Mouse (Mus musculus) effector memory CD4-positive, alpha-beta T cell, adult 5 months (primary cell): ENCODE results near the gene Slc26a9. TPM values are rescaled to one million over a fixed set of nuclear protein-coding genes. Genes with fewer than 3 reads are reported as not detected.

Source experiments
- polyA plus RNA-seq: library from polyadenylated mRNA; unstranded; fragments of 100-300 nt; shearing (Covaris generic); gene quantifications from one replicate; pipeline ENCODE4 v1.2.1, GENCODE M21; 2017

Gene Slc26a9
- polyA plus RNA-seq: not detected

DNA sequence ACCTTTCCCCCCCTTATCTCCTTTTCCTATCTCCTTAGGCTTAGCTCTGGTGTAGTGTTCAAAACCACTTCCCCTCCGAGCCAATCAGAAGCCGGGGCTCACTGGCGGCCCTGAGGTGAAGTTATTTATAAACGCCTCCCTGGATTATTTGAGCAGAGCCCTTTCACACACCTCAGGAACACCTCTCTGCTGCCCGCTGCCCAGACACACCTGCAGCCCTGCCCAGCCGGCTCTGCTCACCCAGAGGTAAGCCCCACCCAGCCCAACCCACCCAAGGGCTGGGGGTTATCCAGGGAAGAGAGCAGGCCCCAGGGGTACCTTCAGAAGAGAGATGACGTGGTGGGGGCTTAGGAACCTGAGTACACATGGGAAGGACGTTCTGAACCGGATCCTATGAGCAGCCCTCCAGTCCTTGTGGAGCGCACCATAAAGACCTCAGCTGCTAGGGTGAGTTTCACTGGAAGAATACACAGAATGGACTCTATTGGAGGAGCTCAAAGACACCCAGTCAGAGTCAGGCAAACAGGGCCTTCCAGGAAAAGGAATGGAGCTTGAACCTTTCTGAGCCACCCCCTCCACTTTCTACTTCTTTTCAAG lies at the start of gene Slc26a9:
Gene Slc26a9, plus strand, starts transcription at position 155 of the 597 bp plus-strand sequence.

DNA sequence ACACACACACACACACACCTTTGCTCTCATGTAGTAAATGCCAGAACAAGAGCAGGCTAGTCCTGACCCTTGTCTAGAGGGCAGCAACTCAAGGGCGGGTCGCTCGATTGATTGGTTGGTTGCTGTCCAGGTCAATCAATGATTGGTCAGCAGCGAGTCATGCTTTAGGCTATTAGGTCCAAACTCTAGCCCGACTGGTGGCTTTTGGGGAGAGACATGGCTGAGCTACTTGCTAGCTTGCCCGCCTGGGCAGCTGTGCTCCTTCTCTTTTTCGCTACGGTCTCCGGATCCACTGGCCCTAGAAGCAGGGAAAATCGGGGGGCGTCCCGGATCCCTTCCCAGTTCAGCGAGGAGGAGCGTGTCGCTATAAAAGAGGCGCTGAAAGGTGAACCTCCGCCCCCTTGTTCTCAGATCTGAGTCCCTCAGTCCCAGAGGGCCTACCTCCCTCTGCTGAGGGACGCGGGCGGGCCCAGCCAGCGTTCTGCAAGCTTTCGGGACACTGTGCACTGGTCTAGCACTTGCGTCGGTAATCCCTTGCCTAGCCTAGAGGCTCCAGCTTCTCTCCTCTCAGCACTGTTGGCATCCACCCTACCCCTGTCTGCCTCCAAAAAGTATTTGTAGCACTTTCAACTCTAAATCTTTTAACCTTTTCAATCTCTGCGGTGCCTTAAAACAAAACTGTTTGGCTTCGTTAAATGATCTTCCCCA lies 53.5 kb downstream of the Slc26a9 start, which contains the start of gene Pm20d1:
Gene Pm20d1, plus strand, starts transcription at position 180 of the 708 bp plus-strand sequence.

Other genes starting within 250 kb of the Slc26a9 start
- gene Srgap2, start 216.7 kb upstream of the Slc26a9 start, polyA plus RNA-seq: 53.3 TPM
- gene Fam72a, start 216.1 kb upstream of the Slc26a9 start, polyA plus RNA-seq: 0.62 TPM
- gene Avpr1b, start 144.8 kb upstream of the Slc26a9 start, polyA plus RNA-seq: not detected
- 443 TPM for gene Ctse, start 105.7 kb upstream of the Slc26a9 start, polyA plus RNA-seq
- 0.44 TPM for gene Rab7b, start 55.3 kb upstream of the Slc26a9 start, polyA plus RNA-seq
- gene Pm20d1, start 53.4 kb downstream of the Slc26a9 start, polyA plus RNA-seq: 0.12 TPM
- 74.0 TPM for gene Slc41a1, start 83.5 kb downstream of the Slc26a9 start, polyA plus RNA-seq
- 15.5 TPM for gene Rab29, start 123.2 kb downstream of the Slc26a9 start, polyA plus RNA-seq
- 55.3 TPM for gene Nucks1, start 166.5 kb downstream of the Slc26a9 start, polyA plus RNA-seq
- gene Slc45a3, start 218.9 kb downstream of the Slc26a9 start, polyA plus RNA-seq: 0.15 TPM